Mouse (Mus musculus) myocyte (in vitro differentiated cells): ENCODE data around the gene Baz2a. TPM values are rescaled to one million over a fixed set of nuclear protein-coding genes. Genes with fewer than 3 reads are reported as not detected.

Experiments
- H3K27me3 ChIP-seq: one replicate; pipeline ENCODE4 v1.6.1; 2011; ENCODE audit not compliant: control insufficient read depth, insufficient read depth, insufficient read length
- H3K36me3 ChIP-seq: one replicate; pipeline ENCODE4 v1.6.1; 2011; ENCODE audit not compliant: control insufficient read depth, insufficient read depth
- H3K4me2 ChIP-seq: one replicate; pipeline ENCODE4 v1.6.1; 2011; ENCODE audit warnings: low read depth, control low read depth
- H3K4me3 ChIP-seq: one replicate; pipeline ENCODE4 v1.5.1; 2011; ENCODE audit warnings: mild to moderate bottlenecking, control low read depth, moderate library complexity
- H3K79me2 ChIP-seq: one replicate; pipeline ENCODE4 v1.6.1; 2011; ENCODE audit not compliant: control insufficient read depth, insufficient read depth
- H3ac ChIP-seq: one replicate; pipeline ENCODE4 v1.6.1; 2011; ENCODE audit not compliant: control insufficient read depth, insufficient read length
- CEBPB ChIP-seq: IDR thresholded peaks from 2 replicates; pipeline ENCODE4 v1.6.1; 2011; ENCODE audit warnings: mild to moderate bottlenecking, moderate library complexity; ENCODE audit not compliant: poor library complexity, insufficient read depth, severe bottlenecking
- E2F4 ChIP-seq: IDR thresholded peaks from one replicate; pipeline ENCODE4 v1.6.1; 2011; ENCODE audit warnings: mild to moderate bottlenecking, control low read depth, moderate library complexity; ENCODE audit not compliant: insufficient read depth
- MAX ChIP-seq: IDR thresholded peaks from one replicate; pipeline ENCODE4 v1.6.1; 2011; ENCODE audit warnings: low read depth, mild to moderate bottlenecking, control low read depth
- MYOD1 ChIP-seq, 3 experiments: IDR thresholded peaks; one replicate each; pipeline ENCODE4 v1.6.1; 2011; ENCODE audit warnings: control low read depth in 2 of 3, low read depth in 2 of 3, mild to moderate bottlenecking in 2 of 3, moderate library complexity in 1 of 3; ENCODE audit not compliant: insufficient read length in 2 of 3, control insufficient read depth in 1 of 3
- MYOG ChIP-seq, 3 experiments: IDR thresholded peaks; one replicate each; pipeline ENCODE4 v1.6.1; 2011; ENCODE audit warnings: control low read depth in 2 of 3, low read depth in 2 of 3, mild to moderate bottlenecking in 2 of 3; ENCODE audit not compliant: insufficient read length in 2 of 3, control insufficient read depth in 1 of 3, insufficient read depth in 1 of 3
- POLR2A ChIP-seq: IDR thresholded peaks from one replicate; pipeline ENCODE4 v1.6.1; 2011; ENCODE audit warnings: low read depth, mild to moderate bottlenecking, control low read depth, moderate library complexity; ENCODE audit not compliant: insufficient read length
- POLR2AphosphoS2 ChIP-seq: IDR thresholded peaks from one replicate; pipeline ENCODE4 v1.6.1; 2011; ENCODE audit warnings: low read depth, control low read depth; ENCODE audit not compliant: insufficient read length
- REST ChIP-seq: IDR thresholded peaks from one replicate; pipeline ENCODE4 v1.6.1; 2011; ENCODE audit warnings: mild to moderate bottlenecking, control low read depth, moderate library complexity; ENCODE audit not compliant: insufficient read depth, insufficient read length
- SRF ChIP-seq: IDR thresholded peaks from one replicate; pipeline ENCODE4 v1.6.1; 2011; ENCODE audit warnings: low read depth; ENCODE audit not compliant: control insufficient read depth, insufficient read length
- TCF12 ChIP-seq: IDR thresholded peaks from one replicate; pipeline ENCODE4 v1.6.1; 2011; ENCODE audit warnings: mild to moderate bottlenecking, control low read depth; ENCODE audit not compliant: poor library complexity, insufficient read depth, severe bottlenecking
- TCF3 ChIP-seq: IDR thresholded peaks from one replicate; pipeline ENCODE4 v1.6.1; 2011; ENCODE audit warnings: low read depth, control low read depth; ENCODE audit not compliant: insufficient read length
- USF1 ChIP-seq: IDR thresholded peaks from one replicate; pipeline ENCODE4 v1.6.1; 2011; ENCODE audit warnings: low read depth, mild to moderate bottlenecking, control low read depth, moderate library complexity
- polyA plus RNA-seq: library from polyadenylated mRNA; unstranded; fragments of >200 nt; fragmentation: generic; extraction: Trizol; gene quantifications from one replicate; pipeline ENCODE4 v1.2.1, GENCODE M21; 2012; ENCODE audit warnings: missing spikeins

Baz2a gene
- polyA plus RNA-seq, 1 experiment: 12.7 TPM

DNA sequence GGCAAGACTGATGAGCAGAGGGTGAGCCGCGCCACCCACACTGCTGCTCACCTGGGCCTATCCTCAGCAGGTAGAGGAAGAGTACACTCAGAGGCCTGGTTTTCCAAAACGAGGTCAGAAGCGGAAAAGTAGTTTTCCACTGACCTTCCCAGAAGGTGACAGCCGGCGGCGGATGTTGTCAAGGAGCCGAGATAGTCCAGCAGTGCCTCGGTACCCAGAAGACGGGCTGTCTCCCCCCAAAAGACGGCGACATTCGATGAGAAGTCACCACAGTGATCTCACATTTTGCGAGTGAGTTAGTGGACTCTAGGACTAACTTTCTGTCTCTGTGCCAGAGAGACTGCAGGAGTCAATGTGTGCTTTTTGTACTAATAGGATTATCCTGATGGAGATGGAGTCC lies 34.6 kb downstream of the Baz2a start:
- H3K79me2 ChIP-seq: no peaks in the 10 kb centered on the region
- H3K4me3 ChIP-seq: no peak overlapping the region
- TF ChIP-seq CEBPB (no peak), POLR2AphosphoS2 (peak; percentile 57)
- H3K27me3 ChIP-seq: no peaks in the 10 kb centered on the region
- H3K36me3 ChIP-seq: peaks cover 76% of the 10 kb centered on the region
- no peak overlapping the region for H3ac ChIP-seq
- no peak overlapping the region for H3K4me2 ChIP-seq

DNA sequence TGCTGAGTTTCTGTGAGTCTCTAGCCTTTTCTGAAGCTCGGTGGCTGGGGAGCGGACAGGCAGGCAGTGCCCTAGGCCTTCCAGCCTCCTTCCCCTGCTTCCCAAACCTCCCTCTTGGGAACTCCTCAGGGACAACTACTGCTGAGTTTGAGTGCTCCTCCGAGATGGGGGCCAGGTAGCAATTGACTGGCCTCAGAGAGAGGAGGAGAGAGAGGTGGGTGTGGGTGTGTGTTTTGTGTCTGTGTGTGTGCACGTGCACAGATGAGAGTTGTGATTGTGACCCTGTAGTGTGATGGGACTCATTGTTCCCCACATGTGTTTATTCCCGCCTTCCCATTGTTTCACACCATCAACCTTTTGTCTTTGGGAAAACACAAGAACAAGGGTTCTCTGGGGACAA lies 36.1 kb downstream of the Baz2a start:
- no peaks in the 10 kb centered on the region for H3K79me2 ChIP-seq

GRCm38 (mm10) chr10:128128143-128128542 lies 36.8 kb downstream of the Baz2a start:
- Histone ChIP-seq H3ac (no peak overlapping the region), H3K36me3 (peaks cover 70% of the 10 kb centered on the region), H3K4me3 (no peak overlapping the region), H3K27me3 (no peaks in the 10 kb centered on the region), H3K79me2 (no peaks in the 10 kb centered on the region), H3K4me2 (no peak overlapping the region)
- TF ChIP-seq TCF3: no peak
- TF ChIP-seq REST: no peak
- TF ChIP-seq MYOG (IDR thresholded peaks at IDR 0.05; ENCODE audit: control insufficient read depth in 1 of 3, insufficient read depth in 1 of 3, insufficient read length in 2 of 3, low read depth in 2 of 3): no peak
- no peak for TF ChIP-seq POLR2A
- TF ChIP-seq SRF: no peak
- TF ChIP-seq USF1: no peak
- TF ChIP-seq MYOD1 (IDR thresholded peaks at IDR 0.05; ENCODE audit: control insufficient read depth in 1 of 3, insufficient read length in 2 of 3, low read depth in 2 of 3): no peak
- no peak for TF ChIP-seq E2F4
- TF ChIP-seq CEBPB: no peak
- no peak for TF ChIP-seq POLR2AphosphoS2
- no peak for TF ChIP-seq TCF12
- TF ChIP-seq MAX: no peak

More for the DNA sequence above, 36.1 kb downstream of the Baz2a start:
- Histone ChIP-seq H3K4me2 (no peak overlapping the region), H3K36me3 (peaks cover 70% of the 10 kb centered on the region), H3ac (no peak overlapping the region), H3K27me3 (no peaks in the 10 kb centered on the region), H3K4me3 (no peak overlapping the region)
- TF ChIP-seq MAX: no peak
- TF ChIP-seq POLR2AphosphoS2: peak; percentile 65
- peak; percentile 17 for TF ChIP-seq POLR2A
- TF ChIP-seq CEBPB: no peak

- Histone ChIP-seq H3K79me2 (no peaks in the 10 kb centered on the region), H3ac (no peak overlapping the region)
Measured at GRCm38 (mm10) chr10:128131297-128131696, 39.9 kb downstream of the Baz2a start.

DNA sequence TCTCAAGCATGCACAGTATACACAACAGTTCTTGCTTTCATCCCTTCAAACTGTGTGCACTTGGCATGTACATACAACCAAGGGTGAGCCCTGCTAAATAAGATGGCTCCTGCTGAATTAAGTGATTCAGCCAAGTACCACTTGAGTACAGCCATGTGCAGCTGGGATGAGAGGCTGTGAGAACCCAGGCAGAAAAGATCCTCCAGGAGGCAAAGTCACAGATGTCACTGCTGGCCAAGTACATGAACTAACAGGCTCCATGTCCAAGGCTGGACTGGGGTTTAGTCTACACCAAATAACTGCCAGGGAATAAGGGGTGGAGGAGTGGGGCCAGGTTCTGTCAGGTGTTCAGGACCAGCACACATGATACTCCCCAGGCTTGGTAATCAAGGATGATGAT lies 40.4 kb downstream of the Baz2a start:
- TF ChIP-seq MAX: no peak
- no peak for TF ChIP-seq USF1
- TF ChIP-seq E2F4: no peak
- TF ChIP-seq MYOD1 (IDR thresholded peaks at IDR 0.05; ENCODE audit: control insufficient read depth in 1 of 3, insufficient read length in 2 of 3, low read depth in 2 of 3): no peak
- no peak for TF ChIP-seq MYOG (IDR thresholded peaks at IDR 0.05; ENCODE audit: control insufficient read depth in 1 of 3, insufficient read depth in 1 of 3, insufficient read length in 2 of 3, low read depth in 2 of 3)
- TF ChIP-seq POLR2AphosphoS2: no peak
- no peak for TF ChIP-seq TCF12
- no peak for TF ChIP-seq CEBPB
- TF ChIP-seq POLR2A: no peak
- TF ChIP-seq TCF3: no peak
- no peak for TF ChIP-seq SRF
- TF ChIP-seq REST: no peak

More at GRCm38 (mm10) chr10:128131297-128131696, 39.9 kb downstream of the Baz2a start:
- TF ChIP-seq MAX (no peak), TCF3 (no peak), TCF12 (no peak)
- Histone ChIP-seq H3K4me3 (no peak overlapping the region), H3K27me3 (no peaks in the 10 kb centered on the region), H3K4me2 (no peak overlapping the region), H3K36me3 (peaks cover 57% of the 10 kb centered on the region)

More for the DNA sequence above, 40.4 kb downstream of the Baz2a start:
- Histone ChIP-seq H3K4me2 (no peak overlapping the region), H3K27me3 (no peaks in the 10 kb centered on the region), H3K36me3 (peaks cover 52% of the 10 kb centered on the region), H3K79me2 (no peaks in the 10 kb centered on the region), H3ac (no peak overlapping the region), H3K4me3 (no peak overlapping the region)
